Mouse (Mus musculus): ENCODE measurements around the gene Foxc2. TPM values are rescaled to one million over a fixed set of nuclear protein-coding genes. Genes with fewer than 3 reads are reported as not detected.
A peak's percentile ranks its signal among the peaks of the same experiment; 100 is the strongest.

The Foxc2 gene
- not detected in 2 replicates for total RNA-seq (2017)

- ATAC-seq (replicated peaks in 1 of 2; ENCODE audit: insufficient read depth in 1 of 2, low FRiP score in 2 of 2, low TSS enrichment in 1 of 2, low read depth in 1 of 2, poor library complexity in 2 of 2, severe bottlenecking in 2 of 2) = no peak
These were observed at the start of gene Foxc2 for GRCm38 (mm10) chr8:121115948-121116347. Gene Foxc2 (plus strand): TSS chr8:121116171.

- ATAC-seq (replicated peaks in 1 of 2; ENCODE audit: insufficient read depth in 1 of 2, low FRiP score in 2 of 2, low TSS enrichment in 1 of 2, low read depth in 1 of 2, poor library complexity in 2 of 2, severe bottlenecking in 2 of 2) = peak in 1 of 2 experiments; percentile 32; a peak in 1 of 4 replicates
These were observed 44.5 kb upstream of the Foxc2 start for GRCm38 (mm10) chr8:121071454-121071853.

GRCm38 (mm10) chr8:121072406-121073130 lies 43.4 kb upstream of the Foxc2 start:
- ATAC-seq (replicated peaks in 1 of 2; ENCODE audit: insufficient read depth in 1 of 2, low FRiP score in 2 of 2, low TSS enrichment in 1 of 2, low read depth in 1 of 2, poor library complexity in 2 of 2, severe bottlenecking in 2 of 2) = no peak

GRCm38 (mm10) chr8:121073174-121074107 lies 42.5 kb upstream of the Foxc2 start:
- no peak for ATAC-seq (replicated peaks in 1 of 2; ENCODE audit: insufficient read depth in 1 of 2, low FRiP score in 2 of 2, low TSS enrichment in 1 of 2, low read depth in 1 of 2, poor library complexity in 2 of 2, severe bottlenecking in 2 of 2)

- no peak for ATAC-seq (replicated peaks in 1 of 2; ENCODE audit: insufficient read depth in 1 of 2, low FRiP score in 2 of 2, low TSS enrichment in 1 of 2, low read depth in 1 of 2, poor library complexity in 2 of 2, severe bottlenecking in 2 of 2)
These were observed 41.7 kb upstream of the Foxc2 start for GRCm38 (mm10) chr8:121074108-121074847.

GRCm38 (mm10) chr8:121074848-121075145 lies 41.2 kb upstream of the Foxc2 start:
- ATAC-seq (replicated peaks in 1 of 2; ENCODE audit: insufficient read depth in 1 of 2, low FRiP score in 2 of 2, low TSS enrichment in 1 of 2, low read depth in 1 of 2, poor library complexity in 2 of 2, severe bottlenecking in 2 of 2) = no peak

GRCm38 (mm10) chr8:121075936-121076335 lies 40.0 kb upstream of the Foxc2 start:
- no peak for ATAC-seq (replicated peaks in 1 of 2; ENCODE audit: insufficient read depth in 1 of 2, low FRiP score in 2 of 2, low TSS enrichment in 1 of 2, low read depth in 1 of 2, poor library complexity in 2 of 2, severe bottlenecking in 2 of 2)

- no peak for ATAC-seq (replicated peaks in 1 of 2; ENCODE audit: insufficient read depth in 1 of 2, low FRiP score in 2 of 2, low TSS enrichment in 1 of 2, low read depth in 1 of 2, poor library complexity in 2 of 2, severe bottlenecking in 2 of 2)
These were observed 39.4 kb upstream of the Foxc2 start for GRCm38 (mm10) chr8:121076555-121076954.

- no peak for ATAC-seq (replicated peaks in 1 of 2; ENCODE audit: insufficient read depth in 1 of 2, low FRiP score in 2 of 2, low TSS enrichment in 1 of 2, low read depth in 1 of 2, poor library complexity in 2 of 2, severe bottlenecking in 2 of 2)
These were observed 37.2 kb upstream of the Foxc2 start for GRCm38 (mm10) chr8:121078721-121079120.

- ATAC-seq (replicated peaks in 1 of 2; ENCODE audit: insufficient read depth in 1 of 2, low FRiP score in 2 of 2, low TSS enrichment in 1 of 2, low read depth in 1 of 2, poor library complexity in 2 of 2, severe bottlenecking in 2 of 2) = no peak
These were observed 36.8 kb upstream of the Foxc2 start for GRCm38 (mm10) chr8:121079201-121079600.

- ATAC-seq (replicated peaks in 1 of 2; ENCODE audit: insufficient read depth in 1 of 2, low FRiP score in 2 of 2, low TSS enrichment in 1 of 2, low read depth in 1 of 2, poor library complexity in 2 of 2, severe bottlenecking in 2 of 2) = no peak
These were observed 36.0 kb upstream of the Foxc2 start for GRCm38 (mm10) chr8:121079944-121080343.

GRCm38 (mm10) chr8:121080361-121081090 lies 35.4 kb upstream of the Foxc2 start:
- ATAC-seq (replicated peaks in 1 of 2; ENCODE audit: insufficient read depth in 1 of 2, low FRiP score in 2 of 2, low TSS enrichment in 1 of 2, low read depth in 1 of 2, poor library complexity in 2 of 2, severe bottlenecking in 2 of 2) = no peak

GRCm38 (mm10) chr8:121081398-121081797 lies 34.6 kb upstream of the Foxc2 start:
- no peak for ATAC-seq (replicated peaks in 1 of 2; ENCODE audit: insufficient read depth in 1 of 2, low FRiP score in 2 of 2, low TSS enrichment in 1 of 2, low read depth in 1 of 2, poor library complexity in 2 of 2, severe bottlenecking in 2 of 2)

GRCm38 (mm10) chr8:121082218-121083092 lies 33.5 kb upstream of the Foxc2 start:
- no peak for ATAC-seq (replicated peaks in 1 of 2; ENCODE audit: insufficient read depth in 1 of 2, low FRiP score in 2 of 2, low TSS enrichment in 1 of 2, low read depth in 1 of 2, poor library complexity in 2 of 2, severe bottlenecking in 2 of 2)

GRCm38 (mm10) chr8:121083093-121083935 lies 32.7 kb upstream of the Foxc2 start:
- 0 out of 4 replicates have a peak, but pooled peaks of 1 of the 2 experiments have one; percentile 49 for ATAC-seq (replicated peaks in 1 of 2; ENCODE audit: insufficient read depth in 1 of 2, low FRiP score in 2 of 2, low TSS enrichment in 1 of 2, low read depth in 1 of 2, poor library complexity in 2 of 2, severe bottlenecking in 2 of 2)

GRCm38 (mm10) chr8:121083936-121084209 lies 32.1 kb upstream of the Foxc2 start:
- ATAC-seq (replicated peaks in 1 of 2; ENCODE audit: insufficient read depth in 1 of 2, low FRiP score in 2 of 2, low TSS enrichment in 1 of 2, low read depth in 1 of 2, poor library complexity in 2 of 2, severe bottlenecking in 2 of 2) = no peak
